ENCODE assay signal across 17 mouse cellular contexts in genomic region chr12:87374159-87374558, GRCm38 (mm10).
"Had no signal": no experiment of that assay in that cellular context is flagged by ENCODE, and none has a peak within 500 bp of the region (broad histone marks: within the 10 kb centered on the region; RNA-seq: fewer than 3 reads in every experiment).

No protein-coding gene starts in this region.

- H3K4me3 ChIP-seq: left cerebral cortex, adult 2 months; liver, embryonic 13.5 days; lung, embryonic 15.5 days; megakaryocyte, embryonic 14.5 days; midbrain, embryonic 10.5 days had no signal

- H3K27ac ChIP-seq: kidney, postnatal 0 days; left cerebral cortex, adult 2 months; liver, embryonic 13.5 days; lung, embryonic 15.5 days; macrophage; midbrain, embryonic 10.5 days; stomach, postnatal 0 days had no signal

- DNase-seq: kidney, adult 2 months; kidney, postnatal 25 days; layer of hippocampus, postnatal 36 days; liver, embryonic 13.5 days; lung, postnatal 10 days; midbrain, embryonic 14.5 days; right cerebral cortex, adult 18-20 months; thymus, adult 2 months; thymus, postnatal 14 days; thymus, postnatal 4 days had no signal
